Mouse (Mus musculus) thymus, adult 2 months (tissue): ENCODE measurements around the gene Trim10. TPM values are rescaled to one million over a fixed set of nuclear protein-coding genes. Genes with fewer than 3 reads are reported as not detected.

Source experiments
- DNase-seq: peaks from one replicate; pipeline ENCODE4 v3.0.0; 2021
- H3K27ac ChIP-seq: fragments of 200-500 bp; 2 replicates; pipeline ENCODE4 v1.5.1; 2012; ENCODE audit warnings: low read length, control low read depth; ENCODE audit not compliant: control insufficient read depth, insufficient read depth
- H3K27me3 ChIP-seq: fragments of 200-500 bp; 2 replicates; pipeline ENCODE4 v1.6.1; 2012; ENCODE audit warnings: mild to moderate bottlenecking, low read length, moderate library complexity, mixed read lengths; ENCODE audit not compliant: control insufficient read depth, insufficient read depth
- H3K36me3 ChIP-seq: fragments of 200-500 bp; 2 replicates; pipeline ENCODE4 v1.6.1; 2012; ENCODE audit warnings: mild to moderate bottlenecking, low read length, moderate library complexity; ENCODE audit not compliant: control insufficient read depth, insufficient read depth
- H3K4me1 ChIP-seq: fragments of 200-500 bp; replicated peaks from 2 replicates; pipeline ENCODE4 v1.6.1; 2012; ENCODE audit warnings: low read length; ENCODE audit not compliant: control insufficient read depth, insufficient read depth
- H3K4me3 ChIP-seq: fragments of 200-500 bp; 2 replicates; pipeline ENCODE4 v1.5.1; 2012; ENCODE audit warnings: mild to moderate bottlenecking, low read length, control low read depth, moderate library complexity; ENCODE audit not compliant: control insufficient read depth, insufficient read depth
- CTCF ChIP-seq: fragments of 200-500 bp; IDR thresholded peaks from 2 replicates; pipeline ENCODE4 v1.5.1; 2012; ENCODE audit warnings: mild to moderate bottlenecking, control low read depth, low read length, moderate library complexity, borderline replicate concordance; ENCODE audit not compliant: control insufficient read depth, poor library complexity, insufficient read depth; ENCODE audit errors: extremely low read depth
- POLR2A ChIP-seq: fragments of 200-500 bp; IDR thresholded peaks from 2 replicates; pipeline ENCODE4 v1.6.1; 2012; ENCODE audit warnings: mild to moderate bottlenecking, low read length, control low read depth, moderate library complexity; ENCODE audit not compliant: control insufficient read depth, poor library complexity, insufficient read depth; ENCODE audit errors: extremely low read depth
- WGBS: fragments of 180-500 bp; shearing (Covaris S2); methylation state at CpG from one replicate; pipeline ENCODE4 v1.1.7; 2018; 5-methylcytosine and 5-hydroxymethylcytosine counted together
- polyA plus RNA-seq: library from polyadenylated mRNA; depleted of rRNA; stranded (reverse); fragments of >200 nt; gene quantifications from 2 replicates; pipeline ENCODE4 v1.2.3, GENCODE M21; 2012; rRNA removed

The Trim10 gene
- polyA plus RNA-seq, 1 experiment, result not detected

DNA sequence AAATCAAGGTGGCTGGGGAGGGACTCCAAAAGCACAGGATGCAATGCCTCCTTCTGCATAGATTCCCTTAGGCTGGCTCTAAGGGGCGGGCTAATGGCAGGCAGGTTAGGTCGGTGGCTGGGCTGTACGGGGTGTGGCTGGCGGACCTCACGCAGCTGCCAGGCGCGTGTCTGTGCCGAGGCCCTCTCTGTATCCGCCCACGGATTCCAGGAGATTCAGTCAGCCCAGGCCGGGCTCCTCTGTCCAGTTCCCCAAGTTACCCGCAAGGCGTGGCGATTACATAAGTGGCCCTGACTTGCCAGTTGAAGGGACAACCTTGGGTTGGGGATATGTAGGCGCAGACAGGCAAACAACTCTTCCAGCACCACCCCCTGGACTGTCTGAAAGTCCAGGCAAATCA is 50.9 kb downstream of the Trim10 start:
- no peak for DNase-seq

DNA sequence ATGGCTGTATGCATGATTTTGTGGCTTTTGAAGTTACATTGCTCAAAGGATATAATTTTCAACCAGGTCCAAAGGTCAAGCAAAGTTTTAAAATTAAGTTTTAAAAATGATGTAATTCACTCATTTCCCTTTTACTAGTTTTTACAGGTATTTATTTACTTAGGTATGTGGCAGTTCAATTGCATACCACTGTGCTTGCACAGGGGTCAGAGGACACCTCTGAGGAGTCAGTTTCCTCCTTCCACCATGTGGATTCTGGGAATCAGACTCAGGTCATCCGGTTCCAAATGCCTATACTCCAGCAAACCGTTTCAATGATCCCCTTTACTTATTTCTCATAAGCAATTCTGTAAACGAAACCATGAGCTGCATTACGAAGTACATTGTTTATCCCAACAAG is 53.3 kb downstream of the Trim10 start:
- no peak overlapping the region for H3K27ac ChIP-seq
- DNase-seq, result no peak
- TF ChIP-seq POLR2A (no peak), CTCF (no peak)
- no peak overlapping the region for H3K4me3 ChIP-seq
- no peaks in the 10 kb centered on the region for H3K36me3 ChIP-seq
- no peaks in the 10 kb centered on the region for H3K27me3 ChIP-seq
- no peaks in the 10 kb centered on the region for H3K4me1 ChIP-seq
- 92% methylated on average over 4 of the region's 4 CpGs for WGBS

More for the DNA sequence above, 50.9 kb downstream of the Trim10 start:
- Histone ChIP-seq H3K4me1 (no peaks in the 10 kb centered on the region), H3K27ac (no peak overlapping the region), H3K27me3 (no peaks in the 10 kb centered on the region), H3K4me3 (no peak overlapping the region), H3K36me3 (no peaks in the 10 kb centered on the region)
- no peak for TF ChIP-seq POLR2A
- TF ChIP-seq CTCF, result no peak
- WGBS, result 80% methylated on average over 15 of the region's 15 CpGs

DNA sequence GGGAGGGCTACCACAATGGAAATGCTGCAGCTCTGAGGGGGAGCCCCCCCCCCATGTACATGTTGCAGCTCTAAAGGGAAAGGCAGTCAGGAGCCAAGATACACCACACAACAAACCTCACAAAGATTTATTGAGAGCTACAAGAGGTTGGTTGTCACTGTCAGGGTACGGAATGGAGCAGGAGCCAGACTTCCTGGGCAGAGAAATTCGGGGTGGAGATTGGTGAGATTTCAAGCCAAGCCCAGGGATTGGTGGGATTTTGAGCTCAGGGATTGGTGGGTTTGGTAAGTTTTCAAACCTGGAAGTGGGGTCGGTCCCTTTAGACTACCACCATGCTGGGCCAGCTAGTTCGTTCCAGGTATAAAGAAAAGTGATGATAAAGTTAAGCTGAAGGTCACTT is 54.1 kb downstream of the Trim10 start:
- no peaks in the 10 kb centered on the region for H3K4me1 ChIP-seq
- no peak for DNase-seq
- WGBS, result 82% methylated on average over 4 of the region's 4 CpGs
- H3K27me3 ChIP-seq, result no peaks in the 10 kb centered on the region
- no peaks in the 10 kb centered on the region for H3K36me3 ChIP-seq
- TF ChIP-seq CTCF (no peak), POLR2A (no peak)
- H3K4me3 ChIP-seq, result no peak overlapping the region
- H3K27ac ChIP-seq, result no peak overlapping the region

Other genes with a start within 250 kb of the Trim10 start
- gene H2-M9, start 226.9 kb upstream of the Trim10 start, polyA plus RNA-seq, result not detected in 2 replicates
- gene H2-M1, start 197.4 kb upstream of the Trim10 start, polyA plus RNA-seq, result 0.16 TPM in 1 of 2 replicates, not detected in the other
- 0.16 and 0.32 TPM in 2 replicates for gene H2-M10.5, start 96.7 kb upstream of the Trim10 start, polyA plus RNA-seq
- gene H2-M10.6, start 57.4 kb upstream of the Trim10 start, polyA plus RNA-seq, result not detected in 2 replicates
- 32.0 and 39.9 TPM in 2 replicates for gene Trim26, start 32.4 kb upstream of the Trim10 start, polyA plus RNA-seq
- 0.13 and 0.30 TPM in 2 replicates for gene Trim15, start 2.4 kb upstream of the Trim10 start, polyA plus RNA-seq
- gene Trim40, start 20.5 kb downstream of the Trim10 start, polyA plus RNA-seq, result 0.38 and 0.71 TPM in 2 replicates
- 0.31 and 0.38 TPM in 2 replicates for gene Trim31, start 28.5 kb downstream of the Trim10 start, polyA plus RNA-seq
- 3.8 and 4.2 TPM in 2 replicates for gene Rnf39, start 73.3 kb downstream of the Trim10 start, polyA plus RNA-seq
- 61.5 and 82.3 TPM in 2 replicates for gene Ppp1r11, start 82.2 kb downstream of the Trim10 start, polyA plus RNA-seq
- gene Znrd1, start 89.0 kb downstream of the Trim10 start, polyA plus RNA-seq, result 54.1 and 58.7 TPM in 2 replicates
- 0.85 and 1.0 TPM in 2 replicates for gene Znrd1as, start 89.0 kb downstream of the Trim10 start, polyA plus RNA-seq
- gene 2410137M14Rik, start 111.7 kb downstream of the Trim10 start, polyA plus RNA-seq, result not detected in 2 replicates
- 0.32 and 0.34 TPM in 2 replicates for gene H2-M5, start 120.0 kb downstream of the Trim10 start, polyA plus RNA-seq
- 0.94 and 1.1 TPM in 2 replicates for gene Zfp57, start 131.6 kb downstream of the Trim10 start, polyA plus RNA-seq
- not detected in 2 replicates for gene Mog, start 153.8 kb downstream of the Trim10 start, polyA plus RNA-seq
- 124 and 135 TPM in 2 replicates for gene Gabbr1, start 176.4 kb downstream of the Trim10 start, polyA plus RNA-seq
- gene Olfr90, start 218.9 kb downstream of the Trim10 start, polyA plus RNA-seq, result not detected in 2 replicates
- gene Olfr91, start 228.7 kb downstream of the Trim10 start, polyA plus RNA-seq, result not detected in 2 replicates